Mouse (Mus musculus) brown adipose tissue, adult 24 weeks (tissue): ENCODE measurements at regions not wholly inside any gene's neighbourhood (a gene's known extent, or its start where the extent isn't known, plus 50 kb on each side); places are given as distances from the start of the nearest gene placed in this dataset.

Experiments
- H3K27ac ChIP-seq: fragments of 200-500 bp; replicated peaks from 2 replicates; pipeline ENCODE4 v1.5.1; 2012; ENCODE audit warnings: low read depth, mild to moderate bottlenecking, low read length
- H3K4me1 ChIP-seq: fragments of 200-500 bp; 2 replicates; pipeline ENCODE4 v1.6.1; 2012; ENCODE audit warnings: low read length, mixed read lengths; ENCODE audit not compliant: control insufficient read depth, insufficient read depth, insufficient read length
- H3K4me3 ChIP-seq: fragments of 200-500 bp; 2 replicates; pipeline ENCODE4 v1.5.1; 2012; ENCODE audit warnings: low read depth, mild to moderate bottlenecking, low read length, moderate library complexity; ENCODE audit not compliant: insufficient read depth

GRCm38 (mm10) chr5:51202525-51203215, 364.9 kb downstream of the Ppargc1a start:
- H3K27ac ChIP-seq: no peak overlapping the region
- H3K4me1 ChIP-seq: no peaks in the 10 kb centered on the region
- no peak overlapping the region for H3K4me3 ChIP-seq

- no peaks in the 10 kb centered on the region for H3K4me1 ChIP-seq
- H3K4me3 ChIP-seq: no peak overlapping the region
These were observed 370.9 kb downstream of the Ppargc1a start for GRCm38 (mm10) chr5:51196393-51197347.

GRCm38 (mm10) chr5:51190661-51191060, 376.9 kb downstream of the Ppargc1a start:
- H3K4me1 ChIP-seq: no peaks in the 10 kb centered on the region
- H3K4me3 ChIP-seq: no peak overlapping the region
- no peak overlapping the region for H3K27ac ChIP-seq

More at GRCm38 (mm10) chr5:51196393-51197347, 370.9 kb downstream of the Ppargc1a start:
- no peak overlapping the region for H3K27ac ChIP-seq

DNA sequence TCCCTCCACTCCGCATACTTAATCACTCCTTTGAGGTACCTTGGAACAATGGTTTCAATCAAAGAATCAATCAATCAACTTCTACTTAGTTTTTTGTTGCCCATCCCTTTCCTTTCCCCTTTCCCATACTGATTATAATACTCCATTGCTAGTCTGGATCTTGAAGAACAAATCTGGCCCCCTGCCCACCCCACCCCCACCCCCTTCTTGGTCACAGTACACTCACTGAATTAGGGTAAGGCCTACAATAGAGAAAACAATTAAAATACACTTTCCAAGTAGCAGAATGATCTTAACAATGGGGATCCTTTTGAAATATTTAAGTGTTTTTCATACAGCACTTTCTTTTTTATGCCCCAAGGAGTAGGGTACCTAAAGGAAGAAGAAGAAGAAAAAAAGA, 397.7 kb downstream of the Ppargc1a start:
- Histone ChIP-seq H3K27ac (no peak overlapping the region), H3K4me3 (no peak overlapping the region), H3K4me1 (no peaks in the 10 kb centered on the region)

- H3K4me3 ChIP-seq: no peak overlapping the region
- no peaks in the 10 kb centered on the region for H3K4me1 ChIP-seq
- no peak overlapping the region for H3K27ac ChIP-seq
These were observed 399.3 kb downstream of the Ppargc1a start for GRCm38 (mm10) chr5:51168206-51168605.

DNA sequence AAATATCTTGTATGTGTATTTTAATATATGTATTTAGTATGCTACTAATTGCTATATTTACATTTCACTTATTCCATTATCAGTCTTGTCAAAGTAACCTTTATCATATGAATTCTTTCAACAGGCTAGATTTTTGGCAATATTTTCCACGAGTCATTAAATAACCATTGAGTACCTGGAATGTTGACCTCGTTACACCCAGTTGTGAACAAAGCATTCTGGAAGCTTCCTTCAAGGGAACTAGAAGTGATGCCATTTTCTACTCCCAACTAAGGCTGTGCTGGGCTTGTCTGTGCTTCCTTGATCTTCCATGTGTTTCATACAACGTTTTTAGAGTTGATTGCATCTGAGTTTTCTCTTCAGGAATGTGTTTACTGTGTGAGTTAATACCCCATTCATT, 410.6 kb downstream of the Ppargc1a start:
- no peaks in the 10 kb centered on the region for H3K4me1 ChIP-seq
- H3K4me3 ChIP-seq: no peak overlapping the region
- H3K27ac ChIP-seq: no peak overlapping the region

GRCm38 (mm10) chr5:51144842-51145241, 422.7 kb downstream of the Ppargc1a start:
- H3K27ac ChIP-seq: no peak overlapping the region
- no peaks in the 10 kb centered on the region for H3K4me1 ChIP-seq
- no peak overlapping the region for H3K4me3 ChIP-seq

DNA sequence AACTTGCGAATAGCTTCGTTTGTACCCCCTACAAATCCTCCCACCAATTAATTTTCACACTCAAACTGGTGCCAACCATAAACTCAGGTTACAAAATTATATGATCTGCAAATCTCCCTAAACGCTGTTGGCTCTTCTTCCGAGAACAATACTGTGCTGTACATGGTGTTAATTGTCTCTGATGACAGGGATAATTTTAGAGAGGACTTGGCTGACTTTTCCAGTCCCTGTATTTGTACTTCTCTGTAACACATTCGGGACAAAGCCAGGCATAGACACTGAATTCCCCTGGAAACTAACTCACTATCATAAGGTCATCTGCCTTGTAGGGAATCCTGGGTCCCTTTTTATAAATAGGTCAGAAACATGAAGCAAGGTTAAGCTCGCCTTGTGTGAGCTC, 442.4 kb downstream of the Ppargc1a start:
- Histone ChIP-seq H3K4me1 (no peaks in the 10 kb centered on the region), H3K27ac (no peak overlapping the region)

GRCm38 (mm10) chr5:51110006-51110405, 457.5 kb downstream of the Ppargc1a start:
- Histone ChIP-seq H3K4me1 (no peaks in the 10 kb centered on the region), H3K4me3 (no peak overlapping the region), H3K27ac (no peak overlapping the region)

More for the DNA sequence above, 442.4 kb downstream of the Ppargc1a start:
- H3K4me3 ChIP-seq: no peak overlapping the region

DNA sequence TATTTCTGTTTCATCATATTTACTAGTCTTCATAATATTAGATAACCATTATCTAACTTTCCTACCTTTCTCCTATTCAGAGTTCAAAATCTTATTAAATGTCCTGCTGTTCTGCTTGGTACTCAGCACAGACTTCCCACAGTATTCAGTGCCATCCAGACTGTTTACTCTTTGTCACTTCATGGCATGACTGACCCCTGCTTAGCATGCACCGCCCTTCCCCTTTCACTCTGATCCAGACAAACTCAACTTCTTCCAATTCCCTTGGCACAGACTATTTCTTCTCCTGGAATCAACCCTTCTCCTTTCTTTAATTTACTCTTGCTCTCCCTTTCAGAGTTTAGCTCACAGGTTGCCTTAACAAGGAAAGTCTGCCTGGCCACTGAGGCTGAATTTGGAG, 458.8 kb downstream of the Ppargc1a start:
- H3K27ac ChIP-seq: no peak overlapping the region; the same call in 1 of the 2 replicates
- no peaks in the 10 kb centered on the region for H3K4me1 ChIP-seq
- H3K4me3 ChIP-seq: no peak overlapping the region

- no peaks in the 10 kb centered on the region for H3K4me1 ChIP-seq
- no peak overlapping the region for H3K4me3 ChIP-seq
- H3K27ac ChIP-seq: no peak overlapping the region
These were observed 459.3 kb downstream of the Ppargc1a start for GRCm38 (mm10) chr5:51108181-51108580.

DNA sequence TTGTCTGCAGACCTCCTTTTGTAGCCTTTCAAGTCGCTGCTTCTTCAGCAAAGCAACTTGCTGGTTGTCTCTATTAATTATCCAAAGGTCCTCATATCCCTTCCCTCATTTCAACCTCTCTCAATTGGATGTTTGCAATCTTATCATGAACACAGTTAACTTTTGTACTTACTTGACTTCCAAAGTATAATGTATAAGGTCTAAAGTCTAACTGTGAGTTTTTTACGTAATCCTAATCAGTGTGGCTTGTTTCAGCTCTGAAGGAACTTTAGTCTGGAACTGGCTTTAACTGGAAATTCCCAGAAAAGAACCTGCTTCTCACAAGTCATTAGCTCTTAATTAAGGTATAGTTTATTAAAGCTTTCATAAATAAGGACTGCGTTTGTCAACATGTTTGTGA, 467.6 kb downstream of the Ppargc1a start:
- Histone ChIP-seq H3K27ac (no peak overlapping the region), H3K4me1 (no peaks in the 10 kb centered on the region), H3K4me3 (no peak overlapping the region)

GRCm38 (mm10) chr5:51072674-51073468, 494.7 kb downstream of the Ppargc1a start:
- H3K27ac ChIP-seq: peak overlapping the region; percentile 52
- no peak overlapping the region for H3K4me3 ChIP-seq

DNA sequence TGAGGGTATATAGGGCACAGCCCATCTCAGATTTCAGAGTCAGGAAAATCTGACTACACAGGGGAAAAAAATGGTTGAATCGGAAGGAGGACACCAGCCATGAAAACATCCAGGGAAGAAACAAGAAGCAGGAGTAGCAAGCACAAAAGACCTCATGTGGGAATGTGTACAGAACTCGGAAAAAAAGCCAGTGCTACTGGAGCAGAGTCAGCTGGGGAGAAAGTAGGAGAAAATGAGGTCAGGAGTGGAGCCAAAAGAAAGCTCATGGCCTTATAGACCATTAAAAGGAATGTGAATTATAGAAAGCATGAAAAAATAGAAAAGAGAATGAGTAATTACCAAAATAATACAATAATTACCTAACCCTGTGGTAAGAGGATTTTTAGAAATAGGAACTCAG, 495.4 kb downstream of the Ppargc1a start:
- Histone ChIP-seq H3K4me3 (no peak overlapping the region), H3K4me1 (no peaks in the 10 kb centered on the region), H3K27ac (peak overlapping the region; percentile 52; the same call in 1 of the 2 replicates)

More at GRCm38 (mm10) chr5:51072674-51073468, 494.7 kb downstream of the Ppargc1a start:
- no peaks in the 10 kb centered on the region for H3K4me1 ChIP-seq

DNA sequence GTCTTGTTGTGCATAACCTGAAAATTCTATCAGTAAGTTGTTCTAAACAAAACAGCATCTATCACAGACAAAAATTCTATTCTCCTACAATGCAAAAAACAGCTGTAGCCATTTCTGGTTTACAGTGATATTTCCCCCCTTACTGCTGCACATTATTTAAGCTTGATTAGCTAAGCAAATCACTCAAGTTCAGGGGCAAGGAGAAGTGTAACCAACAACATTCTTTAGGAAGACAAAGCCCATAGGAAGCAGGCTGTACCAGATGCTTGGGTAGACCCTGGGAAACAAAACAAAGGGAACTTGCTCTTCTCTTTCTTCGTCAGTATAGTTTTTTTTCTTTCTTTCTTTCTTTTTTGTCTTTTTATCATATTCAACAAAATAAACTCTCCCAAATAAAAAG, 497.9 kb downstream of the Ppargc1a start:
- H3K4me1 ChIP-seq: no peaks in the 10 kb centered on the region
- H3K4me3 ChIP-seq: no peak overlapping the region
- no peak overlapping the region for H3K27ac ChIP-seq
